Mouse (Mus musculus): ENCODE data around the gene Acyp2. TPM values are rescaled to one million over a fixed set of nuclear protein-coding genes. Genes with fewer than 3 reads are reported as not detected.

The Acyp2 gene
- polyA plus RNA-seq, 2 experiments: 8.0 to 11.1 TPM

GRCm38 (mm10) chr11:30662591-30662990, 13.2 kb upstream of the Acyp2 start:
- TF ChIP-seq POLR2A (IDR thresholded peaks at IDR 0.05; ENCODE audit: borderline replicate concordance, extremely low read depth, insufficient read depth, insufficient read length): no peak
- no peak overlapping the region for H3K27ac ChIP-seq (replicated peaks; ENCODE audit: low read depth, low read length)
- H3K36me3 ChIP-seq (ENCODE audit: control insufficient read depth, insufficient read depth, low read length): no peaks in the 10 kb centered on the region
- ATAC-seq (ENCODE audit: low FRiP score, low read depth) (no peak), DNase-seq (ENCODE audit: low spot score) (no peak)
- H3K4me2 ChIP-seq (replicated peaks; ENCODE audit: low read depth, low read length, severe bottlenecking): no peak overlapping the region
- 76% methylated on average over 2 of the region's 2 CpGs for WGBS
- no peak overlapping the region for H3K9ac ChIP-seq (ENCODE audit: low read depth, low read length, severe bottlenecking)
- no peaks in the 10 kb centered on the region for H3K4me1 ChIP-seq (ENCODE audit: control insufficient read depth, insufficient read depth, low read length)
- H3K9me3 ChIP-seq (ENCODE audit: control insufficient read depth, low read length): no peaks in the 10 kb centered on the region
- H3K4me3 ChIP-seq (replicated peaks; ENCODE audit: low read length): no peak overlapping the region
- H3K27me3 ChIP-seq (ENCODE audit: control insufficient read depth, insufficient read depth, low read length): no peaks in the 10 kb centered on the region

DNA sequence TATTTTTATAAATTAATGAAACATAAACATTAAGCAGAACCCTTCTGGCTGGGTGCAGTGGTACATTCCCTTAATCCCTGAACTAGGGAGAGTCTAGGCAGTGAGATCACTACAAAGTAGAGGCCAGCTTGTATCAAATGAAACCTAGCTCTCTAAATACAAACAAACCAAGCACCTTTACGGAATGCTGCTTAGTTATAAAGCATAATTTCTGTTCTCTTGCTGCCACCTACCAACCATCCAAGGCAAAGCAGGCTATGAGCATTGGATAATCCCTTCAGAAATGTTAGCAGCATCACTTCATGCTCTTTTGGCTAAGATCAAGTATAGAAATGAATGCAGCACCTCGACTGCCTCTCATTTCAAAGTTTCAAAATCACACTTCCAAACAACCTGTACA, 7.7 kb upstream of the Acyp2 start:
- DNase-seq (ENCODE audit: low spot score) (peak; percentile 63), ATAC-seq (ENCODE audit: low FRiP score, low read depth) (peak; percentile 68)
- H3K27me3 ChIP-seq (ENCODE audit: control insufficient read depth, insufficient read depth, low read length): no peaks in the 10 kb centered on the region
- WGBS: 36% methylated on average over 2 of the region's 2 CpGs
- no peak overlapping the region for H3K4me3 ChIP-seq (replicated peaks; ENCODE audit: low read length)
- no peak overlapping the region for H3K4me2 ChIP-seq (replicated peaks; ENCODE audit: low read depth, low read length, severe bottlenecking)
- no peaks in the 10 kb centered on the region for H3K36me3 ChIP-seq (ENCODE audit: control insufficient read depth, insufficient read depth, low read length)
- H3K27ac ChIP-seq (replicated peaks; ENCODE audit: low read depth, low read length): no peak overlapping the region
- no peaks in the 10 kb centered on the region for H3K9me3 ChIP-seq (ENCODE audit: control insufficient read depth, low read length)
- no peak overlapping the region for H3K9ac ChIP-seq (ENCODE audit: low read depth, low read length, severe bottlenecking)
- no peak for TF ChIP-seq POLR2A (IDR thresholded peaks at IDR 0.05; ENCODE audit: borderline replicate concordance, extremely low read depth, insufficient read depth, insufficient read length)
- H3K4me1 ChIP-seq (ENCODE audit: control insufficient read depth, insufficient read depth, low read length): no peaks in the 10 kb centered on the region

DNA sequence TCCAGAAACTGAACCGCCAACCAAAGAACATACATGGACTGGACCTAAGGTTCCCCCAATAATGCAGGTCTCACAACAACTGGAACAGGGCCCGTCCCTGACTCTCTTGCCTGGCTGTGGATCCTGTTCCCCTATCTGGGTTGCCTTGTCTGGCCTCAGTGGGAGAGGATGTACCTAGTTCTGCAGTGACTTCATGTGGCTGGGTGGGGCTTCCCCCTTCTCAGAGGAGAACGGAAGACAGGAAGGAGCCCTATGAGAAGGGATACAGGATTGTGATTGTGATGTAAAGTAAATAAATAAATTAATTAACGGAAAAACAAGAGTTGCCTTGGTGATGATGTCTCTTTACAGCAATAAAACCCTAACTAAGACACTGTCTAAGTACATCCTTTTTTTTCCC, 6.7 kb upstream of the Acyp2 start:
- Histone ChIP-seq H3K36me3 (ENCODE audit: control insufficient read depth, insufficient read depth, low read length) (no peaks in the 10 kb centered on the region), H3K4me3 (replicated peaks; ENCODE audit: low read length) (no peak overlapping the region), H3K4me1 (ENCODE audit: control insufficient read depth, insufficient read depth, low read length) (no peaks in the 10 kb centered on the region), H3K9ac (ENCODE audit: low read depth, low read length, severe bottlenecking) (no peak overlapping the region), H3K9me3 (ENCODE audit: control insufficient read depth, low read length) (no peaks in the 10 kb centered on the region), H3K4me2 (replicated peaks; ENCODE audit: low read depth, low read length, severe bottlenecking) (no peak overlapping the region), H3K27me3 (ENCODE audit: control insufficient read depth, insufficient read depth, low read length) (no peaks in the 10 kb centered on the region), H3K27ac (replicated peaks; ENCODE audit: low read depth, low read length) (no peak overlapping the region)
- 87% methylated on average over 4 of the region's 4 CpGs for WGBS
- no peak for TF ChIP-seq POLR2A (IDR thresholded peaks at IDR 0.05; ENCODE audit: borderline replicate concordance, extremely low read depth, insufficient read depth, insufficient read length)
- DNase-seq (ENCODE audit: low spot score): no peak
- no peak for ATAC-seq (ENCODE audit: low FRiP score, low read depth)

DNA sequence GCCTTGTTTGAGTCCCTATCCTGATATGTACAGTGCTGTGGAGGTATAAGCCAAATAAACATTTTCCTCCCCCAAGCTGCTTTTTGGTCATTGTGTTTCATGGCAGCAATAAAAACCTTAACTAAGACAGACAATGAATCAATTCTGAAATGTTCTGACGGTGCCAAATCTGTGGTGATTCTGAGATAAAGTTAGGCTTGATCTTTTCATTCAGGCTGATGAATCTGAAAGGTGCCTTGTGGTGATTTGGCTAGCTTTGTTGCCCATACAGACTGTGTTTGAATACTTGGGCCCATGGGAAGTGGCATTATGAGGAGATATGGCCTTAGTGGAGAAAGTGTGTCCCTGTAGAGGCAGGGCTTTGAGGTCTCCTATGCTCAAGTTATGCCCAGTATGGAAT, 1.0 kb upstream of the Acyp2 start:
- DNase-seq (ENCODE audit: low spot score) (no peak), ATAC-seq (ENCODE audit: low FRiP score, low read depth) (no peak)
- WGBS: 81% methylated on average over 1 of the region's 1 CpGs
- Histone ChIP-seq H3K9me3 (ENCODE audit: control insufficient read depth, low read length) (no peaks in the 10 kb centered on the region), H3K36me3 (ENCODE audit: control insufficient read depth, insufficient read depth, low read length) (no peaks in the 10 kb centered on the region), H3K27ac (replicated peaks; ENCODE audit: low read depth, low read length) (no peak overlapping the region), H3K4me2 (replicated peaks; ENCODE audit: low read depth, low read length, severe bottlenecking) (no peak overlapping the region), H3K4me3 (replicated peaks; ENCODE audit: low read length) (no peak overlapping the region), H3K4me1 (ENCODE audit: control insufficient read depth, insufficient read depth, low read length) (no peaks in the 10 kb centered on the region), H3K9ac (ENCODE audit: low read depth, low read length, severe bottlenecking) (no peak overlapping the region), H3K27me3 (ENCODE audit: control insufficient read depth, insufficient read depth, low read length) (no peaks in the 10 kb centered on the region)
- no peak for TF ChIP-seq POLR2A (IDR thresholded peaks at IDR 0.05; ENCODE audit: borderline replicate concordance, extremely low read depth, insufficient read depth, insufficient read length)

GRCm38 (mm10) chr11:30635674-30636073, 13.7 kb downstream of the Acyp2 start:
- no peak for TF ChIP-seq POLR2A (IDR thresholded peaks at IDR 0.05; ENCODE audit: borderline replicate concordance, extremely low read depth, insufficient read depth, insufficient read length)
- DNase-seq (ENCODE audit: low spot score): no peak
- no peaks in the 10 kb centered on the region for H3K9me3 ChIP-seq (ENCODE audit: control insufficient read depth, low read length)
- no peak overlapping the region for H3K27ac ChIP-seq (replicated peaks; ENCODE audit: low read depth, low read length)
- no peak overlapping the region for H3K4me2 ChIP-seq (replicated peaks; ENCODE audit: low read depth, low read length, severe bottlenecking)
- H3K4me3 ChIP-seq (replicated peaks; ENCODE audit: low read length): no peak overlapping the region
- H3K4me1 ChIP-seq (ENCODE audit: control insufficient read depth, insufficient read depth, low read length): no peaks in the 10 kb centered on the region
- H3K36me3 ChIP-seq (ENCODE audit: control insufficient read depth, insufficient read depth, low read length): no peaks in the 10 kb centered on the region
- no peak overlapping the region for H3K9ac ChIP-seq (ENCODE audit: low read depth, low read length, severe bottlenecking)
- H3K27me3 ChIP-seq (ENCODE audit: control insufficient read depth, insufficient read depth, low read length): no peaks in the 10 kb centered on the region
- WGBS: 89% methylated on average over 1 of the region's 1 CpGs
- ATAC-seq (ENCODE audit: low FRiP score, low read depth): no peak

- Histone ChIP-seq H3K9me3 (ENCODE audit: control insufficient read depth, low read length) (no peaks in the 10 kb centered on the region), H3K9ac (ENCODE audit: low read depth, low read length, severe bottlenecking) (no peak overlapping the region), H3K4me1 (ENCODE audit: control insufficient read depth, insufficient read depth, low read length) (no peaks in the 10 kb centered on the region), H3K4me2 (replicated peaks; ENCODE audit: low read depth, low read length, severe bottlenecking) (no peak overlapping the region), H3K4me3 (replicated peaks; ENCODE audit: low read length) (no peak overlapping the region), H3K36me3 (ENCODE audit: control insufficient read depth, insufficient read depth, low read length) (no peaks in the 10 kb centered on the region), H3K27ac (replicated peaks; ENCODE audit: low read depth, low read length) (no peak overlapping the region), H3K27me3 (ENCODE audit: control insufficient read depth, insufficient read depth, low read length) (no peaks in the 10 kb centered on the region)
- no peak for DNase-seq (ENCODE audit: low spot score)
- no peak for TF ChIP-seq POLR2A (IDR thresholded peaks at IDR 0.05; ENCODE audit: borderline replicate concordance, extremely low read depth, insufficient read depth, insufficient read length)
- no peak for ATAC-seq (ENCODE audit: low FRiP score, low read depth)
- 76% methylated on average over 6 of the region's 6 CpGs for WGBS
Observed at GRCm38 (mm10) chr11:30630514-30630913, 18.9 kb downstream of the Acyp2 start.
